Comparison of ENCODE assay signal across 10 mouse cellular contexts in genomic region chr17:23853292-23853691, GRCm38 (mm10). TPM values are rescaled to one million over a fixed set of nuclear protein-coding genes. Genes with fewer than 3 reads are reported as not detected.
DNase-seq lines count a peak whose midpoint lies in the region; ATAC-seq and TF ChIP-seq lines count a peak whose summit lies in the region.
"Had no signal": no experiment of that assay in that cellular context is flagged by ENCODE, and none has a peak within 500 bp of the region (broad histone marks: within the 10 kb centered on the region; RNA-seq: fewer than 3 reads in every experiment).

No protein-coding gene starts in this region.

- intact Hi-C loops in heart, postnatal 10 days (cut with DNase I) = loop anchor here (5.0 kb wide), 1 partner anchor 106 kb away; the partner anchor contains the start of gene Kremen2

- 26% methylated on average over 5 of the region's 5 CpGs for WGBS in kidney, embryonic 16.5 days
- 40% methylated on average over 5 of the region's 5 CpGs for WGBS in bone marrow, adult 2 months
- WGBS in liver, adult 2 months = 39% methylated on average over 5 of the region's 5 CpGs

- 0 out of 2 replicates have a peak, but pooled peaks have one; percentile 10 for TF ChIP-seq POLR2A in bone marrow, adult 2 months (IDR thresholded peaks at IDR 0.05; ENCODE audit: borderline replicate concordance, control insufficient read depth, low read depth, low read length)
- TF ChIP-seq POLR2A in liver, adult 2 months (IDR thresholded peaks at IDR 0.05; ENCODE audit: extremely low read depth, insufficient read depth, low read length) = no peak

- no peaks in the 10 kb centered on the region for H3K27me3 ChIP-seq in kidney, embryonic 16.5 days (ENCODE audit: insufficient read depth, low read length)
- H3K27me3 ChIP-seq in E14TG2a.4 (ENCODE audit: insufficient read depth, low read length) = peaks cover 4% of the 10 kb centered on the region; the same call in 1 of the 2 replicates
- no peaks in the 10 kb centered on the region for H3K27me3 ChIP-seq in liver, adult 2 months (ENCODE audit: control insufficient read depth, insufficient read depth, low read length)
- H3K27me3 ChIP-seq: embryonic facial prominence, embryonic 13.5 days; limb, embryonic 15.5 days had no signal

- no peak overlapping the region for H3K27ac ChIP-seq in kidney, embryonic 16.5 days (ENCODE audit: low read length)
- no peak overlapping the region for H3K27ac ChIP-seq in bone marrow, adult 2 months (ENCODE audit: control insufficient read depth, insufficient read depth, low read depth, low read length, poor library complexity)
- no peak overlapping the region for H3K27ac ChIP-seq in liver, adult 2 months (replicated peaks; ENCODE audit: insufficient read depth, low read depth, low read length)
- H3K27ac ChIP-seq: embryonic facial prominence, embryonic 13.5 days; limb, embryonic 15.5 days had no signal

- no peak overlapping the region for H3K4me2 ChIP-seq in kidney, embryonic 16.5 days (replicated peaks; ENCODE audit: low read depth, low read length)
- H3K4me2 ChIP-seq: embryonic facial prominence, embryonic 13.5 days; limb, embryonic 15.5 days had no signal

- no peak overlapping the region for H3K4me3 ChIP-seq in kidney, embryonic 16.5 days (ENCODE audit: low read length)
- no peak overlapping the region for H3K4me3 ChIP-seq in E14TG2a.4 (replicated peaks; ENCODE audit: low read length)
- no peak overlapping the region for H3K4me3 ChIP-seq in bone marrow, adult 2 months (replicated peaks; ENCODE audit: control insufficient read depth, low read depth, low read length)
- H3K4me3 ChIP-seq in liver, adult 2 months (ENCODE audit: insufficient read depth, low read depth, low read length) = no peak overlapping the region
- H3K4me3 ChIP-seq: embryonic facial prominence, embryonic 13.5 days; limb, embryonic 15.5 days had no signal

- H3K36me3 ChIP-seq in kidney, embryonic 16.5 days (ENCODE audit: insufficient read depth, low read length) = no peaks in the 10 kb centered on the region
- H3K36me3 ChIP-seq in E14TG2a.4 (ENCODE audit: insufficient read depth, low read length) = no peaks in the 10 kb centered on the region
- no peaks in the 10 kb centered on the region for H3K36me3 ChIP-seq in liver, adult 2 months (ENCODE audit: control insufficient read depth, insufficient read depth, low read length)
- H3K36me3 ChIP-seq: embryonic facial prominence, embryonic 13.5 days; limb, embryonic 15.5 days had no signal

- TF ChIP-seq CTCF in E14TG2a.4 (conservative IDR thresholded peaks at IDR 0.05; ENCODE audit: low read length) = peak; percentile 34
- TF ChIP-seq CTCF in bone marrow, adult 2 months (IDR thresholded peaks at IDR 0.05; ENCODE audit: control insufficient read depth, insufficient read depth, low read length) = peak; percentile 91
- peak; percentile 88 for TF ChIP-seq CTCF in liver, adult 2 months (IDR thresholded peaks at IDR 0.05; ENCODE audit: low read depth, low read length)

- ATAC-seq in kidney, embryonic 16.5 days (ENCODE audit: low FRiP score, low TSS enrichment) = no peak

- no peak overlapping the region for H3K9ac ChIP-seq in kidney, embryonic 16.5 days (replicated peaks; ENCODE audit: low read length)
- no peak overlapping the region for H3K9ac ChIP-seq in liver, adult 2 months (ENCODE audit: low read depth, low read length)
- H3K9ac ChIP-seq: embryonic facial prominence, embryonic 13.5 days; limb, embryonic 15.5 days had no signal

- H3K4me1 ChIP-seq in kidney, embryonic 16.5 days (ENCODE audit: insufficient read depth, low read length) = no peaks in the 10 kb centered on the region
- 0 out of 2 replicates have a peak, but pooled peaks cover 3% of the 10 kb centered on the region for H3K4me1 ChIP-seq in E14TG2a.4 (replicated peaks; ENCODE audit: low read depth, low read length)
- no peaks in the 10 kb centered on the region for H3K4me1 ChIP-seq in bone marrow, adult 2 months (ENCODE audit: control insufficient read depth, insufficient read depth, low read length)
- no peaks in the 10 kb centered on the region for H3K4me1 ChIP-seq in liver, adult 2 months (ENCODE audit: control insufficient read depth, insufficient read depth, low read length)
- H3K4me1 ChIP-seq: embryonic facial prominence, embryonic 13.5 days; limb, embryonic 15.5 days had no signal

- no peaks in the 10 kb centered on the region for H3K79me2 ChIP-seq in liver, adult 2 months (ENCODE audit: control insufficient read depth, insufficient read depth, low read length)

- no peaks in the 10 kb centered on the region for H3K9me3 ChIP-seq in kidney, embryonic 16.5 days (ENCODE audit: low read length)
- no peaks in the 10 kb centered on the region for H3K9me3 ChIP-seq in E14TG2a.4 (ENCODE audit: low read length)
- H3K9me3 ChIP-seq: embryonic facial prominence, embryonic 13.5 days; limb, embryonic 15.5 days had no signal

- peak; percentile 17 for DNase-seq in kidney, adult 11 months
- DNase-seq in heart, postnatal 10 days = peak; percentile 40 to 71
- DNase-seq in liver, adult 2 months (ENCODE audit: extremely low read depth, low read depth, low spot score) = peak; percentile 19
- peak; percentile 81 for DNase-seq in retina, embryonic 14.5 days (ENCODE audit: low spot score)
- DNase-seq in layer of hippocampus, adult 9-10 months (ENCODE audit: low spot score) = no peak

RNA-seq across cellular contexts. Expression of gene Prss41, which starts 9.3 kb away (rescaled TPM):
- polyA plus RNA-seq in kidney, embryonic 16.5 days (2015; fragmentation: Nextera tagmentation; extraction: Ambion mirVana) = 3.5 and 4.1 TPM in 2 replicates
- polyA plus RNA-seq in bone marrow, adult 2 months (2011; ENCODE audit: insufficient read depth, insufficient read length, low replicate concordance, missing spikeins) = not detected in 2 replicates
- not detected for total RNA-seq in heart, postnatal 10 days (2021)
- 0.13 TPM in 1 of 2 replicates, not detected in the other for total RNA-seq in liver, adult 2 months (2014; rRNA removed)
- polyA plus RNA-seq in liver, adult 2 months (2012; rRNA removed) = 0.05 and 0.16 TPM in 2 replicates

RNA-seq across cellular contexts. Expression of gene Prss32, which starts 9.6 kb away (rescaled TPM):
- not detected in 2 replicates for polyA plus RNA-seq in kidney, embryonic 16.5 days (2015; fragmentation: Nextera tagmentation; extraction: Ambion mirVana)
- not detected in 2 replicates for polyA plus RNA-seq in bone marrow, adult 2 months (2011; ENCODE audit: insufficient read depth, insufficient read length, low replicate concordance, missing spikeins)
- total RNA-seq in heart, postnatal 10 days (2021) = not detected
- not detected in 2 replicates for total RNA-seq in liver, adult 2 months (2014; rRNA removed)
- polyA plus RNA-seq in liver, adult 2 months (2012; rRNA removed) = 0.24 and 0.45 TPM in 2 replicates
- polyA plus RNA-seq: embryonic facial prominence, embryonic 13.5 days; limb, embryonic 15.5 days had no signal

RNA-seq across cellular contexts. Expression of gene Prss21, which starts 14.6 kb away (rescaled TPM):
- polyA plus RNA-seq in kidney, embryonic 16.5 days (2015; fragmentation: Nextera tagmentation; extraction: Ambion mirVana) = not detected in 2 replicates
- polyA plus RNA-seq in bone marrow, adult 2 months (2011; ENCODE audit: insufficient read depth, insufficient read length, low replicate concordance, missing spikeins) = not detected in 2 replicates
- not detected for total RNA-seq in heart, postnatal 10 days (2021)
- not detected in 2 replicates for total RNA-seq in liver, adult 2 months (2014; rRNA removed)
- polyA plus RNA-seq in liver, adult 2 months (2012; rRNA removed) = not detected in 2 replicates
- polyA plus RNA-seq: embryonic facial prominence, embryonic 13.5 days; limb, embryonic 15.5 days had no signal

RNA-seq across cellular contexts. Expression of gene Prss33, which starts 17.4 kb away (rescaled TPM):
- not detected in 2 replicates for polyA plus RNA-seq in kidney, embryonic 16.5 days (2015; fragmentation: Nextera tagmentation; extraction: Ambion mirVana)
- not detected in 2 replicates for polyA plus RNA-seq in bone marrow, adult 2 months (2011; ENCODE audit: insufficient read depth, insufficient read length, low replicate concordance, missing spikeins)
- total RNA-seq in heart, postnatal 10 days (2021) = not detected
- total RNA-seq in liver, adult 2 months (2014; rRNA removed) = not detected in 2 replicates
- not detected in 2 replicates for polyA plus RNA-seq in liver, adult 2 months (2012; rRNA removed)
- polyA plus RNA-seq: limb, embryonic 15.5 days had no signal

RNA-seq across cellular contexts. Expression of gene Elob, which starts 24.4 kb away (rescaled TPM):
- 954 and 966 TPM in 2 replicates for polyA plus RNA-seq in kidney, embryonic 16.5 days (2015; fragmentation: Nextera tagmentation; extraction: Ambion mirVana)
- 185 and 239 TPM in 2 replicates for polyA plus RNA-seq in bone marrow, adult 2 months (2011; ENCODE audit: insufficient read depth, insufficient read length, low replicate concordance, missing spikeins)
- total RNA-seq in heart, postnatal 10 days (2021) = 100 to 1,000 TPM; 379 to 407 TPM
- total RNA-seq in liver, adult 2 months (2014; rRNA removed) = 153 and 187 TPM in 2 replicates
- 276 and 336 TPM in 2 replicates for polyA plus RNA-seq in liver, adult 2 months (2012; rRNA removed)

Comparison
In these comparisons a context has a peak if more than half of its experiments do, and no peak if none do; other contexts are left out.
1. CTCF ChIP-seq: peak in every context shown above with its lines; median percentile 91 in bone marrow, adult 2 months; 88 in liver, adult 2 months; 34 in E14TG2a.4.